Mouse (Mus musculus): ENCODE results near the gene Slamf8. TPM values are rescaled to one million over a fixed set of nuclear protein-coding genes. Genes with fewer than 3 reads are reported as not detected.

Slamf8 gene
- total RNA-seq, 1 experiment = not detected

GRCm38 (mm10) chr1:172551009-172551408, 39.4 kb downstream of the Slamf8 start:
- TF ChIP-seq MAFK (IDR thresholded peaks at IDR 0.05; ENCODE audit: insufficient read depth, low read depth, low read length) = no peak
- TF ChIP-seq HCFC1 (IDR thresholded peaks at IDR 0.05; ENCODE audit: borderline replicate concordance, insufficient read depth, low read length) = no peak
- no peak for TF ChIP-seq ZNF384 (IDR thresholded peaks at IDR 0.05; ENCODE audit: low read depth, low read length)
- no peak for TF ChIP-seq CHD2 (IDR thresholded peaks at IDR 0.05; ENCODE audit: low read depth, low read length)
- TF ChIP-seq ZC3H11A (IDR thresholded peaks at IDR 0.05; ENCODE audit: borderline replicate concordance, low read depth, low read length) = no peak
- no peak overlapping the region for H3K4me3 ChIP-seq (ENCODE audit: insufficient read depth in 1 of 2, low read depth in 1 of 2, low read length in 2 of 2, poor library complexity in 1 of 2, severe bottlenecking in 1 of 2)
- in situ Hi-C loops (cut with MboI; ENCODE audit: low sequenced_read_pairs in 2 of 2, unreplicated experiment in 2 of 2) = no loop called here
- H3K4me1 ChIP-seq (ENCODE audit: control insufficient read depth in 2 of 2, insufficient read depth in 2 of 2, low read length in 2 of 2, poor library complexity in 1 of 2) = peaks cover 2 to 9% of the 10 kb centered on the region in 2 experiments; a peak in 3 of 4 replicates
- no peak overlapping the region for H3K9ac ChIP-seq (ENCODE audit: insufficient read depth, low read depth, low read length, poor library complexity, severe bottlenecking)
- no peak overlapping the region for H3K27ac ChIP-seq (ENCODE audit: insufficient read depth, low read depth, low read length, poor library complexity, severe bottlenecking)
- H3K36me3 ChIP-seq (ENCODE audit: control insufficient read depth, insufficient read depth, low read length, poor library complexity, severe bottlenecking) = no peaks in the 10 kb centered on the region
- no peaks in the 10 kb centered on the region for H3K9me3 ChIP-seq (ENCODE audit: control insufficient read depth, insufficient read depth, low read depth, low read length)
- DNase-seq (ENCODE audit: low read depth, low spot score) = no peak

DNA sequence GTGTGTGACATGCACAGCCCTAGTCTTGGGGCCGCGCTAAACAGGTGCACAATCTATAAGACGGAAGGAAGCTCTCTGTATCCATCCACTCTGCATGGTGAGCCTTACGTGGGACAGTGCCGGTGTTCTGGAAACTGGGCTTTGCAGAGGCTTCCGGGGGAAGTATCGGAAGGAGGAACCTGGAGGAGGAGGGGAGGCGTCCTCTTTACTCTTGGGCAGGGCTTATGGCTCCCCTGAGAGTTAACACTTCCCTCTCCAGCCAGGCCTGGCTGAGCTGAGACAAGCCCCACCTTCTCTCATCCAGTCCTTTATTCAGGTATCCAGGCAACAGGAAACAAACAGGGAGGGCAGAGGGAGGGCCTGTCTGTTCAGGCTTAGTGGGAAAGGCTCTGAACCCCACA, 39.8 kb downstream of the Slamf8 start:
- Histone ChIP-seq H3K36me3 (ENCODE audit: control insufficient read depth, insufficient read depth, low read length, poor library complexity, severe bottlenecking) (no peaks in the 10 kb centered on the region), H3K9ac (ENCODE audit: insufficient read depth, low read depth, low read length, poor library complexity, severe bottlenecking) (peak overlapping the region; percentile 46), H3K27ac (ENCODE audit: insufficient read depth, low read depth, low read length, poor library complexity, severe bottlenecking) (no peak overlapping the region), H3K4me3 (ENCODE audit: insufficient read depth in 1 of 2, low read depth in 1 of 2, low read length in 2 of 2, poor library complexity in 1 of 2, severe bottlenecking in 1 of 2) (peak overlapping the region; percentile 57 to 66), H3K4me1 (ENCODE audit: control insufficient read depth in 2 of 2, insufficient read depth in 2 of 2, low read length in 2 of 2, poor library complexity in 1 of 2) (peaks cover 2 to 9% of the 10 kb centered on the region in 2 experiments; a peak in 3 of 4 replicates), H3K9me3 (ENCODE audit: control insufficient read depth, insufficient read depth, low read depth, low read length) (no peaks in the 10 kb centered on the region)
- DNase-seq (ENCODE audit: low read depth, low spot score) = peak; percentile 47
- in situ Hi-C loops (cut with MboI; ENCODE audit: low sequenced_read_pairs in 2 of 2, unreplicated experiment in 2 of 2) = no loop called here
- TF ChIP-seq ZNF384 (IDR thresholded peaks at IDR 0.05; ENCODE audit: low read depth, low read length) (no peak), MAFK (IDR thresholded peaks at IDR 0.05; ENCODE audit: insufficient read depth, low read depth, low read length) (no peak), CHD2 (IDR thresholded peaks at IDR 0.05; ENCODE audit: low read depth, low read length) (no peak), HCFC1 (IDR thresholded peaks at IDR 0.05; ENCODE audit: borderline replicate concordance, insufficient read depth, low read length) (no peak), ZC3H11A (IDR thresholded peaks at IDR 0.05; ENCODE audit: borderline replicate concordance, low read depth, low read length) (no peak)

GRCm38 (mm10) chr1:172549717-172550116, 40.7 kb downstream of the Slamf8 start:
- no peaks in the 10 kb centered on the region for H3K36me3 ChIP-seq (ENCODE audit: control insufficient read depth, insufficient read depth, low read length, poor library complexity, severe bottlenecking)
- in situ Hi-C loops (cut with MboI; ENCODE audit: low sequenced_read_pairs in 2 of 2, unreplicated experiment in 2 of 2) = no loop called here
- DNase-seq (ENCODE audit: low read depth, low spot score) = no peak
- peak overlapping the region in 1 of 2 experiments; percentile 66; a peak in 3 of 4 replicates for H3K4me3 ChIP-seq (ENCODE audit: insufficient read depth in 1 of 2, low read depth in 1 of 2, low read length in 2 of 2, poor library complexity in 1 of 2, severe bottlenecking in 1 of 2)
- no peaks in the 10 kb centered on the region for H3K9me3 ChIP-seq (ENCODE audit: control insufficient read depth, insufficient read depth, low read depth, low read length)
- H3K9ac ChIP-seq (ENCODE audit: insufficient read depth, low read depth, low read length, poor library complexity, severe bottlenecking) = no peak overlapping the region
- no peak overlapping the region for H3K27ac ChIP-seq (ENCODE audit: insufficient read depth, low read depth, low read length, poor library complexity, severe bottlenecking)
- TF ChIP-seq ZNF384 (IDR thresholded peaks at IDR 0.05; ENCODE audit: low read depth, low read length) = no peak
- no peak for TF ChIP-seq MAFK (IDR thresholded peaks at IDR 0.05; ENCODE audit: insufficient read depth, low read depth, low read length)
- TF ChIP-seq HCFC1 (IDR thresholded peaks at IDR 0.05; ENCODE audit: borderline replicate concordance, insufficient read depth, low read length) = no peak
- TF ChIP-seq CHD2 (IDR thresholded peaks at IDR 0.05; ENCODE audit: low read depth, low read length) = no peak
- no peak for TF ChIP-seq ZC3H11A (IDR thresholded peaks at IDR 0.05; ENCODE audit: borderline replicate concordance, low read depth, low read length)
- peaks cover 2 to 11% of the 10 kb centered on the region in 2 experiments; a peak in 3 of 4 replicates for H3K4me1 ChIP-seq (ENCODE audit: control insufficient read depth in 2 of 2, insufficient read depth in 2 of 2, low read length in 2 of 2, poor library complexity in 1 of 2)

GRCm38 (mm10) chr1:172549314-172549713, 41.1 kb downstream of the Slamf8 start:
- no peak overlapping the region for H3K27ac ChIP-seq (ENCODE audit: insufficient read depth, low read depth, low read length, poor library complexity, severe bottlenecking)
- peaks cover 2 to 11% of the 10 kb centered on the region in 2 experiments; a peak in 3 of 4 replicates for H3K4me1 ChIP-seq (ENCODE audit: control insufficient read depth in 2 of 2, insufficient read depth in 2 of 2, low read length in 2 of 2, poor library complexity in 1 of 2)
- TF ChIP-seq MAFK (IDR thresholded peaks at IDR 0.05; ENCODE audit: insufficient read depth, low read depth, low read length) = no peak
- no peak for TF ChIP-seq CHD2 (IDR thresholded peaks at IDR 0.05; ENCODE audit: low read depth, low read length)
- TF ChIP-seq HCFC1 (IDR thresholded peaks at IDR 0.05; ENCODE audit: borderline replicate concordance, insufficient read depth, low read length) = no peak
- TF ChIP-seq ZC3H11A (IDR thresholded peaks at IDR 0.05; ENCODE audit: borderline replicate concordance, low read depth, low read length) = no peak

DNA sequence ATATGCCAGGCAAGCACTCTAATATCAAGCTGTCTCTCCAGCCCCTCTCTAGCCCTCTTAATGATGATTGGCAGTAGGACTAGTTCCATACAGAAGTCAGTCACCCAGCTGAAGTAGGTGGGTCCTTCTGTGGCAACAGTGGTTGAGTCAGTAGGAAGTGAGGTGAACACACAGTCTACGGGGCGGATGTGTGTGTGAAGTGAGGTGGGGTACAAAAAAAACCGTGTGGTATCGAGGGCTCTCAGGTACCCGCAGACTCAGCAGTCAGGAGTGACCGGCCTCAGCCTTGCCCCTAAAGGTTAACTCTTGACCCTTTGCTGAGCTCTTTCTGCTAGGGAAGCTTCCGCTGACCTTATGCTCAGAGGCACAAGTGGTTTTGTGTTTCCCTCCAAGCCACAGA, 41.9 kb downstream of the Slamf8 start:
- no peak for DNase-seq (ENCODE audit: low read depth, low spot score)
- H3K4me3 ChIP-seq (ENCODE audit: insufficient read depth in 1 of 2, low read depth in 1 of 2, low read length in 2 of 2, poor library complexity in 1 of 2, severe bottlenecking in 1 of 2) = no peak overlapping the region
- H3K9ac ChIP-seq (ENCODE audit: insufficient read depth, low read depth, low read length, poor library complexity, severe bottlenecking) = no peak overlapping the region
- no peaks in the 10 kb centered on the region for H3K36me3 ChIP-seq (ENCODE audit: control insufficient read depth, insufficient read depth, low read length, poor library complexity, severe bottlenecking)
- H3K27ac ChIP-seq (ENCODE audit: insufficient read depth, low read depth, low read length, poor library complexity, severe bottlenecking) = no peak overlapping the region
- peaks cover 2 to 11% of the 10 kb centered on the region in 2 experiments; a peak in 3 of 4 replicates for H3K4me1 ChIP-seq (ENCODE audit: control insufficient read depth in 2 of 2, insufficient read depth in 2 of 2, low read length in 2 of 2, poor library complexity in 1 of 2)
- no peaks in the 10 kb centered on the region for H3K9me3 ChIP-seq (ENCODE audit: control insufficient read depth, insufficient read depth, low read depth, low read length)
- in situ Hi-C loops (cut with MboI; ENCODE audit: low sequenced_read_pairs in 2 of 2, unreplicated experiment in 2 of 2) = no loop called here
- TF ChIP-seq ZC3H11A (IDR thresholded peaks at IDR 0.05; ENCODE audit: borderline replicate concordance, low read depth, low read length) (no peak), ZNF384 (IDR thresholded peaks at IDR 0.05; ENCODE audit: low read depth, low read length) (no peak), HCFC1 (IDR thresholded peaks at IDR 0.05; ENCODE audit: borderline replicate concordance, insufficient read depth, low read length) (no peak), CHD2 (IDR thresholded peaks at IDR 0.05; ENCODE audit: low read depth, low read length) (no peak), MAFK (IDR thresholded peaks at IDR 0.05; ENCODE audit: insufficient read depth, low read depth, low read length) (no peak)

More at GRCm38 (mm10) chr1:172549314-172549713, 41.1 kb downstream of the Slamf8 start:
- no peak for DNase-seq (ENCODE audit: low read depth, low spot score)
- no peak overlapping the region for H3K4me3 ChIP-seq (ENCODE audit: insufficient read depth in 1 of 2, low read depth in 1 of 2, low read length in 2 of 2, poor library complexity in 1 of 2, severe bottlenecking in 1 of 2)
- H3K9ac ChIP-seq (ENCODE audit: insufficient read depth, low read depth, low read length, poor library complexity, severe bottlenecking) = no peak overlapping the region
- H3K36me3 ChIP-seq (ENCODE audit: control insufficient read depth, insufficient read depth, low read length, poor library complexity, severe bottlenecking) = no peaks in the 10 kb centered on the region
- no peaks in the 10 kb centered on the region for H3K9me3 ChIP-seq (ENCODE audit: control insufficient read depth, insufficient read depth, low read depth, low read length)
- in situ Hi-C loops (cut with MboI; ENCODE audit: low sequenced_read_pairs in 2 of 2, unreplicated experiment in 2 of 2) = no loop called here
